Mouse (Mus musculus) E14TG2a.4 (cell line): ENCODE data around the gene Rassf5.

Source experiments
- CTCF ChIP-seq: conservative IDR thresholded peaks from 2 replicates; pipeline ENCODE4 v1.5.1; 2014; ENCODE audit warnings: low read length
- POU5F1 ChIP-seq: IDR thresholded peaks from 2 replicates; pipeline ENCODE4 v1.6.1; 2014; ENCODE audit warnings: low read length, borderline replicate concordance

DNA sequence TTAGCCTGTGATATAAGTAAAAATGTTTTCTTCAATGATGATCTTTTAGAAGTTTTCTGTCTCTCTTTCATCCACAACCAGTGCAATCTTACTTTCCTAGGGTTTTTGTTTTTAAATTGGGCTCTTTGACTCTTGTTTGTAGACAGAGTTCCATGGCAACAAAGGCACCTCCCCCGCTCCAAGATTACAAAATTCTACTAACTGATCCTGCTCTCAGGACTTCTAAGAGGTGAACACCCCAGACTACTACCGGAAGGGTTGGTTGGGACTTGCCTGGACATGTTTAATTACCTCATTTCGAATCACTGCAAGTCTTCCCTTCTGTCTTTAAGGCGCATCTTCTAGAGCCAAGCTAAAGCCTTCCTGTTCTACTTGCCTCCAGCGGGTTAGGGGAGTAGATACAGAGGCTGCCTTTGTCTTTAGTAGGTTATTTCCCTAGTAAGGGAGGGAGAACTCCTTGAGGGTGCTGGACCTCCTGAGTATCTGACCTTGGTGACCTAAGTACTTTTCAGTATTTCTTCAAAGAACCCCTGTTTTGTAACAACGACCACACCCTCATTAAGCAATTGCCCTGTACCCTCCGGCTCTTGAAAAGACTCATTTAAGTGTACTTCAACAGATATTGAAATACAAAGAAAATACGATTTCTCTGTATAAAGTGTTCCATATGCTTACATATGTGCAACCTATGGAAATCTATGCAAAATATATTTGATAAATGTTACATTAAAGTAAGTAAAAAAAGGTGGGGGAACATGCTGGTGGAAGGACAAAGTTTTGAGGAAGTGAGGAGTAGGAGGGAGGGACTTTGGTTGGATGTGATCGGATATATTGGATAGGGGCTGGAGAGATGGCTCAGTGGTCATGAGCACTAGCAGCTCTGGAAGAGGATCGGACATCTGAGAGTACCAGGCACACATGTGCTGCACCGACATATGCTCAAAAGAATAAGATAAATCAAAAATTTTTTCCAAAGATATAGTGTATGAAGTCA, 105.7 kb downstream of the Rassf5 start:
- no peak for TF ChIP-seq CTCF
- no peak for TF ChIP-seq POU5F1
